Mouse (Mus musculus) hindbrain, embryonic 13.5 days (tissue): ENCODE results near the gene Csnk1e. TPM values are rescaled to one million over a fixed set of nuclear protein-coding genes. Genes with fewer than 3 reads are reported as not detected.
A peak's percentile ranks its signal among the peaks of the same experiment; 100 is the strongest.

ENCODE experiments used
- ATAC-seq: fragments of 200-750 bp; cut with Nextera tagmentation; 2 replicates; pipeline ENCODE4 v1.8.0; 2017; ENCODE audit warnings: moderate TSS enrichment; ENCODE audit not compliant: low FRiP score
- H3K27ac ChIP-seq: fragments of 300-500 bp; sonication (generic); 2 replicates; pipeline ENCODE4 v1.5.1; 2015; ENCODE audit warnings: inconsistent platforms, mild to moderate bottlenecking, moderate library complexity
- H3K27me3 ChIP-seq: fragments of 300-500 bp; sonication (generic); 2 replicates; pipeline ENCODE4 v1.6.1; 2015; ENCODE audit warnings: mild to moderate bottlenecking, inconsistent platforms
- H3K36me3 ChIP-seq: fragments of 300-500 bp; sonication (generic); 2 replicates; pipeline ENCODE4 v1.6.1; 2015; ENCODE audit warnings: mild to moderate bottlenecking, inconsistent platforms
- H3K4me1 ChIP-seq: fragments of 300-500 bp; sonication (generic); replicated peaks from 2 replicates; pipeline ENCODE4 v1.6.1; 2015; ENCODE audit warnings: inconsistent platforms
- H3K4me2 ChIP-seq: fragments of 300-500 bp; sonication (generic); 2 replicates; pipeline ENCODE4 v1.6.1; 2015; ENCODE audit warnings: inconsistent platforms, mild to moderate bottlenecking, moderate library complexity
- H3K4me3 ChIP-seq: fragments of 300-500 bp; sonication (generic); 2 replicates; pipeline ENCODE4 v1.5.1; 2015; ENCODE audit warnings: mild to moderate bottlenecking, inconsistent platforms
- H3K9ac ChIP-seq: fragments of 300-500 bp; sonication (generic); 2 replicates; pipeline ENCODE4 v1.6.1; 2015; ENCODE audit warnings: mild to moderate bottlenecking, inconsistent platforms
- H3K9me3 ChIP-seq: fragments of 300-500 bp; sonication (generic); 2 replicates; pipeline ENCODE4 v1.6.1; 2016; ENCODE audit warnings: inconsistent platforms
- WGBS: fragments of 180-500 bp; shearing (Covaris S2); methylation state at CpG from one replicate; pipeline ENCODE4 v1.1.7; 2015; 5-methylcytosine and 5-hydroxymethylcytosine counted together
- polyA plus RNA-seq: library from polyadenylated mRNA; unstranded; fragments of >200 nt; fragmentation: Nextera tagmentation; extraction: Ambion mirVana; gene quantifications from 2 replicates; pipeline ENCODE4 v1.2.1, GENCODE M21; 2015

The Csnk1e gene
- polyA plus RNA-seq, 1 experiment from 2014 or later = 245 TPM

GRCm38 (mm10) chr15:79400134-79400974 is 55.0 kb downstream of the Csnk1e start:
- no peaks in the 10 kb centered on the region for H3K9me3 ChIP-seq
- peaks cover 4% of the 10 kb centered on the region for H3K36me3 ChIP-seq
- peaks cover 9% of the 10 kb centered on the region for H3K27me3 ChIP-seq
- H3K4me3 ChIP-seq = peak overlapping the region; percentile 97
- WGBS = 71% methylated on average over 6 of the region's 6 CpGs
- H3K9ac ChIP-seq = peak overlapping the region; percentile 97
- peak overlapping the region; percentile 44; the same call in 1 of the 2 replicates for H3K27ac ChIP-seq
- H3K4me1 ChIP-seq = peaks cover 54% of the 10 kb centered on the region
- peak overlapping the region; percentile 94 for H3K4me2 ChIP-seq
- ATAC-seq = no peak

GRCm38 (mm10) chr15:79399231-79400052 is 55.9 kb downstream of the Csnk1e start:
- no peak for ATAC-seq

GRCm38 (mm10) chr15:79396736-79397135 is 58.6 kb downstream of the Csnk1e start:
- Histone ChIP-seq H3K9ac (no peak overlapping the region), H3K27ac (no peak overlapping the region), H3K4me2 (no peak overlapping the region), H3K27me3 (no peaks in the 10 kb centered on the region), H3K4me3 (no peak overlapping the region), H3K36me3 (peaks cover 4% of the 10 kb centered on the region), H3K4me1 (peaks cover 71% of the 10 kb centered on the region), H3K9me3 (no peaks in the 10 kb centered on the region)
- no peak for ATAC-seq
- 86% methylated on average over 11 of the region's 11 CpGs for WGBS

More at GRCm38 (mm10) chr15:79399231-79400052, 55.9 kb downstream of the Csnk1e start:
- no peak overlapping the region for H3K27ac ChIP-seq
- no peaks in the 10 kb centered on the region for H3K9me3 ChIP-seq
- H3K4me2 ChIP-seq = no peak overlapping the region
- H3K4me3 ChIP-seq = no peak overlapping the region
- H3K9ac ChIP-seq = no peak overlapping the region
- WGBS = 83% methylated on average over 14 of the region's 14 CpGs
- peaks cover 62% of the 10 kb centered on the region for H3K4me1 ChIP-seq
- H3K36me3 ChIP-seq = peaks cover 4% of the 10 kb centered on the region
- peaks cover 5% of the 10 kb centered on the region for H3K27me3 ChIP-seq

- H3K4me1 ChIP-seq = peaks cover 70% of the 10 kb centered on the region
- ATAC-seq = no peak
- no peaks in the 10 kb centered on the region for H3K9me3 ChIP-seq
- H3K27ac ChIP-seq = no peak overlapping the region
- 89% methylated on average over 6 of the region's 6 CpGs for WGBS
- H3K4me3 ChIP-seq = no peak overlapping the region
- peaks cover 4% of the 10 kb centered on the region for H3K36me3 ChIP-seq
- no peak overlapping the region for H3K9ac ChIP-seq
- peak overlapping the region; percentile 11; the same call in 1 of the 2 replicates for H3K4me2 ChIP-seq
- no peaks in the 10 kb centered on the region for H3K27me3 ChIP-seq
Observed at GRCm38 (mm10) chr15:79395281-79395680, 60.1 kb downstream of the Csnk1e start.

- Histone ChIP-seq H3K36me3 (peaks cover 4% of the 10 kb centered on the region), H3K4me2 (no peak overlapping the region), H3K4me3 (no peak overlapping the region), H3K27ac (no peak overlapping the region), H3K27me3 (no peaks in the 10 kb centered on the region), H3K4me1 (peaks cover 69% of the 10 kb centered on the region), H3K9me3 (no peaks in the 10 kb centered on the region), H3K9ac (no peak overlapping the region)
- no peak for ATAC-seq
- 79% methylated on average over 4 of the region's 4 CpGs for WGBS
Observed at GRCm38 (mm10) chr15:79394842-79395241, 60.5 kb downstream of the Csnk1e start.

GRCm38 (mm10) chr15:79393101-79393500 is 62.3 kb downstream of the Csnk1e start:
- 83% methylated on average over 6 of the region's 6 CpGs for WGBS
- Histone ChIP-seq H3K4me2 (no peak overlapping the region), H3K4me1 (peaks cover 76% of the 10 kb centered on the region), H3K36me3 (peaks cover 4% of the 10 kb centered on the region), H3K4me3 (no peak overlapping the region), H3K9me3 (no peaks in the 10 kb centered on the region), H3K27me3 (no peaks in the 10 kb centered on the region), H3K27ac (0 out of 2 replicates have a peak overlapping the region, but pooled peaks have one; percentile 5), H3K9ac (peak overlapping the region; percentile 30; the same call in 1 of the 2 replicates)
- ATAC-seq = no peak

- no peak overlapping the region for H3K4me2 ChIP-seq
- H3K9me3 ChIP-seq = no peaks in the 10 kb centered on the region
- no peaks in the 10 kb centered on the region for H3K27me3 ChIP-seq
- peaks cover 2% of the 10 kb centered on the region for H3K36me3 ChIP-seq
- no peak for ATAC-seq
- no peak overlapping the region for H3K9ac ChIP-seq
- peaks cover 81% of the 10 kb centered on the region for H3K4me1 ChIP-seq
- H3K4me3 ChIP-seq = no peak overlapping the region
- WGBS = 88% methylated on average over 5 of the region's 5 CpGs
- H3K27ac ChIP-seq = no peak overlapping the region
Observed at GRCm38 (mm10) chr15:79392527-79392926, 62.8 kb downstream of the Csnk1e start.

GRCm38 (mm10) chr15:79391447-79392093 is 63.8 kb downstream of the Csnk1e start:
- peaks cover 79% of the 10 kb centered on the region for H3K4me1 ChIP-seq
- ATAC-seq = no peak
- H3K9me3 ChIP-seq = no peaks in the 10 kb centered on the region
- H3K4me2 ChIP-seq = no peak overlapping the region
- no peaks in the 10 kb centered on the region for H3K36me3 ChIP-seq
- H3K4me3 ChIP-seq = no peak overlapping the region
- peak overlapping the region; percentile 49 for H3K27ac ChIP-seq
- WGBS = 45% methylated on average over 7 of the region's 7 CpGs
- H3K9ac ChIP-seq = 0 out of 2 replicates have a peak overlapping the region, but pooled peaks have one; percentile 2
- no peaks in the 10 kb centered on the region for H3K27me3 ChIP-seq

- 73% methylated on average over 6 of the region's 6 CpGs for WGBS
- Histone ChIP-seq H3K27me3 (no peaks in the 10 kb centered on the region), H3K4me1 (peaks cover 75% of the 10 kb centered on the region), H3K9me3 (no peaks in the 10 kb centered on the region), H3K4me3 (no peak overlapping the region), H3K36me3 (no peaks in the 10 kb centered on the region), H3K27ac (no peak overlapping the region), H3K4me2 (no peak overlapping the region), H3K9ac (no peak overlapping the region)
- no peak for ATAC-seq
Observed at GRCm38 (mm10) chr15:79390434-79390833, 64.9 kb downstream of the Csnk1e start.

- Histone ChIP-seq H3K9me3 (no peaks in the 10 kb centered on the region), H3K4me3 (no peak overlapping the region), H3K36me3 (no peaks in the 10 kb centered on the region), H3K27me3 (no peaks in the 10 kb centered on the region), H3K4me1 (peaks cover 55% of the 10 kb centered on the region), H3K9ac (no peak overlapping the region), H3K4me2 (no peak overlapping the region), H3K27ac (no peak overlapping the region)
- no peak for ATAC-seq
- WGBS = 84% methylated on average over 6 of the region's 6 CpGs
Observed at GRCm38 (mm10) chr15:79388171-79388570, 67.2 kb downstream of the Csnk1e start.

- H3K4me3 ChIP-seq = no peak overlapping the region
- WGBS = 85% methylated on average over 7 of the region's 7 CpGs
- peaks cover 52% of the 10 kb centered on the region for H3K4me1 ChIP-seq
- H3K9ac ChIP-seq = no peak overlapping the region
- H3K27me3 ChIP-seq = no peaks in the 10 kb centered on the region
- H3K27ac ChIP-seq = no peak overlapping the region
- no peaks in the 10 kb centered on the region for H3K36me3 ChIP-seq
- H3K9me3 ChIP-seq = no peaks in the 10 kb centered on the region
- no peak overlapping the region for H3K4me2 ChIP-seq
- no peak for ATAC-seq
Observed at GRCm38 (mm10) chr15:79387611-79388010, 67.8 kb downstream of the Csnk1e start.

GRCm38 (mm10) chr15:79387081-79387480 is 68.3 kb downstream of the Csnk1e start:
- Histone ChIP-seq H3K4me1 (peaks cover 47% of the 10 kb centered on the region), H3K9me3 (no peaks in the 10 kb centered on the region), H3K4me3 (no peak overlapping the region), H3K9ac (no peak overlapping the region), H3K27ac (no peak overlapping the region), H3K4me2 (no peak overlapping the region), H3K27me3 (no peaks in the 10 kb centered on the region), H3K36me3 (no peaks in the 10 kb centered on the region)
- ATAC-seq = no peak
- 67% methylated on average over 6 of the region's 6 CpGs for WGBS
